Mouse (Mus musculus): ENCODE measurements around the gene Ammecr1. TPM values are rescaled to one million over a fixed set of nuclear protein-coding genes. Genes with fewer than 3 reads are reported as not detected.
A peak's percentile ranks its signal among the peaks of the same experiment; 100 is the strongest.

The Ammecr1 gene
- polyA plus RNA-seq, 1 experiment = 19.7 TPM

- no peak overlapping the region for H3K4me2 ChIP-seq (ENCODE audit: low read depth)
- H3K79me2 ChIP-seq (ENCODE audit: control insufficient read depth, insufficient read depth) = peaks cover 25% of the 10 kb centered on the region
- TF ChIP-seq MYOD1 (IDR thresholded peaks at IDR 0.05; ENCODE audit: control insufficient read depth in 1 of 3, insufficient read length in 2 of 3, low read depth in 2 of 3) (no peak), REST (IDR thresholded peaks at IDR 0.05; ENCODE audit: insufficient read depth, insufficient read length) (no peak), MAX (IDR thresholded peaks at IDR 0.05; ENCODE audit: low read depth) (no peak), CEBPB (IDR thresholded peaks at IDR 0.05; ENCODE audit: insufficient read depth, poor library complexity, severe bottlenecking) (no peak), SRF (IDR thresholded peaks at IDR 0.05; ENCODE audit: control insufficient read depth, insufficient read length, low read depth) (no peak), MYOG (IDR thresholded peaks at IDR 0.05; ENCODE audit: control insufficient read depth in 1 of 3, insufficient read depth in 1 of 3, insufficient read length in 2 of 3, low read depth in 2 of 3) (no peak)
- no peak overlapping the region for H3K4me3 ChIP-seq
- H3ac ChIP-seq (ENCODE audit: control insufficient read depth, insufficient read length) = no peak overlapping the region
- H3K36me3 ChIP-seq (ENCODE audit: control insufficient read depth, insufficient read depth) = no peaks in the 10 kb centered on the region
- H3K27me3 ChIP-seq (ENCODE audit: control insufficient read depth, insufficient read depth, insufficient read length) = no peaks in the 10 kb centered on the region
Measured at GRCm38 (mm10) chrX:142902599-142902998, 63.9 kb downstream of the Ammecr1 start.

GRCm38 (mm10) chrX:142901915-142902314 is 64.6 kb downstream of the Ammecr1 start:
- no peaks in the 10 kb centered on the region for H3K36me3 ChIP-seq (ENCODE audit: control insufficient read depth, insufficient read depth)
- H3K27me3 ChIP-seq (ENCODE audit: control insufficient read depth, insufficient read depth, insufficient read length) = no peaks in the 10 kb centered on the region
- peaks cover 23% of the 10 kb centered on the region for H3K79me2 ChIP-seq (ENCODE audit: control insufficient read depth, insufficient read depth)
- TF ChIP-seq POLR2A (IDR thresholded peaks at IDR 0.05; ENCODE audit: insufficient read length, low read depth) (no peak), SRF (IDR thresholded peaks at IDR 0.05; ENCODE audit: control insufficient read depth, insufficient read length, low read depth) (no peak), MYOD1 (IDR thresholded peaks at IDR 0.05; ENCODE audit: control insufficient read depth in 1 of 3, insufficient read length in 2 of 3, low read depth in 2 of 3) (no peak), CEBPB (IDR thresholded peaks at IDR 0.05; ENCODE audit: insufficient read depth, poor library complexity, severe bottlenecking) (no peak), USF1 (IDR thresholded peaks at IDR 0.05; ENCODE audit: low read depth) (no peak), MAX (IDR thresholded peaks at IDR 0.05; ENCODE audit: low read depth) (no peak), TCF12 (IDR thresholded peaks at IDR 0.05; ENCODE audit: insufficient read depth, poor library complexity, severe bottlenecking) (no peak), MYOG (IDR thresholded peaks at IDR 0.05; ENCODE audit: control insufficient read depth in 1 of 3, insufficient read depth in 1 of 3, insufficient read length in 2 of 3, low read depth in 2 of 3) (no peak), POLR2AphosphoS2 (IDR thresholded peaks at IDR 0.05; ENCODE audit: insufficient read length, low read depth) (no peak)
- no peak overlapping the region for H3K4me2 ChIP-seq (ENCODE audit: low read depth)
- H3ac ChIP-seq (ENCODE audit: control insufficient read depth, insufficient read length) = no peak overlapping the region
- no peak overlapping the region for H3K4me3 ChIP-seq

GRCm38 (mm10) chrX:142898295-142898887 is 68.1 kb downstream of the Ammecr1 start:
- H3K4me2 ChIP-seq (ENCODE audit: low read depth) = peak overlapping the region; percentile 82
- no peak overlapping the region for H3K4me3 ChIP-seq
- no peaks in the 10 kb centered on the region for H3K27me3 ChIP-seq (ENCODE audit: control insufficient read depth, insufficient read depth, insufficient read length)
- peaks cover 38% of the 10 kb centered on the region for H3K79me2 ChIP-seq (ENCODE audit: control insufficient read depth, insufficient read depth)
- no peak for TF ChIP-seq MYOG (IDR thresholded peaks at IDR 0.05; ENCODE audit: control insufficient read depth in 1 of 3, insufficient read depth in 1 of 3, insufficient read length in 2 of 3, low read depth in 2 of 3)
- TF ChIP-seq POLR2A (IDR thresholded peaks at IDR 0.05; ENCODE audit: insufficient read length, low read depth) = peak; percentile 13
- TF ChIP-seq SRF (IDR thresholded peaks at IDR 0.05; ENCODE audit: control insufficient read depth, insufficient read length, low read depth) = no peak
- no peak for TF ChIP-seq REST (IDR thresholded peaks at IDR 0.05; ENCODE audit: insufficient read depth, insufficient read length)
- peak; percentile 51 for TF ChIP-seq POLR2AphosphoS2 (IDR thresholded peaks at IDR 0.05; ENCODE audit: insufficient read length, low read depth)
- TF ChIP-seq E2F4 (IDR thresholded peaks at IDR 0.05; ENCODE audit: insufficient read depth) = no peak
- no peak for TF ChIP-seq MYOD1 (IDR thresholded peaks at IDR 0.05; ENCODE audit: control insufficient read depth in 1 of 3, insufficient read length in 2 of 3, low read depth in 2 of 3)
- TF ChIP-seq TCF3 (IDR thresholded peaks at IDR 0.05; ENCODE audit: insufficient read length, low read depth) = no peak
- TF ChIP-seq USF1 (IDR thresholded peaks at IDR 0.05; ENCODE audit: low read depth) = no peak
- no peak for TF ChIP-seq CEBPB (IDR thresholded peaks at IDR 0.05; ENCODE audit: insufficient read depth, poor library complexity, severe bottlenecking)
- TF ChIP-seq TCF12 (IDR thresholded peaks at IDR 0.05; ENCODE audit: insufficient read depth, poor library complexity, severe bottlenecking) = no peak
- TF ChIP-seq MAX (IDR thresholded peaks at IDR 0.05; ENCODE audit: low read depth) = no peak
- H3ac ChIP-seq (ENCODE audit: control insufficient read depth, insufficient read length) = no peak overlapping the region
- no peaks in the 10 kb centered on the region for H3K36me3 ChIP-seq (ENCODE audit: control insufficient read depth, insufficient read depth)

GRCm38 (mm10) chrX:142897477-142898000 is 69.0 kb downstream of the Ammecr1 start:
- Histone ChIP-seq H3K4me2 (ENCODE audit: low read depth) (peak overlapping the region; percentile 82), H3ac (ENCODE audit: control insufficient read depth, insufficient read length) (no peak overlapping the region), H3K4me3 (no peak overlapping the region), H3K27me3 (ENCODE audit: control insufficient read depth, insufficient read depth, insufficient read length) (no peaks in the 10 kb centered on the region), H3K79me2 (ENCODE audit: control insufficient read depth, insufficient read depth) (peaks cover 47% of the 10 kb centered on the region), H3K36me3 (ENCODE audit: control insufficient read depth, insufficient read depth) (no peaks in the 10 kb centered on the region)
- TF ChIP-seq CEBPB (IDR thresholded peaks at IDR 0.05; ENCODE audit: insufficient read depth, poor library complexity, severe bottlenecking) (peak; percentile 39; the same call in 1 of the 2 replicates), USF1 (IDR thresholded peaks at IDR 0.05; ENCODE audit: low read depth) (no peak)

- Histone ChIP-seq H3K79me2 (ENCODE audit: control insufficient read depth, insufficient read depth) (peaks cover 64% of the 10 kb centered on the region), H3K27me3 (ENCODE audit: control insufficient read depth, insufficient read depth, insufficient read length) (no peaks in the 10 kb centered on the region), H3ac (ENCODE audit: control insufficient read depth, insufficient read length) (no peak overlapping the region), H3K4me2 (ENCODE audit: low read depth) (peak overlapping the region; percentile 53), H3K36me3 (ENCODE audit: control insufficient read depth, insufficient read depth) (no peaks in the 10 kb centered on the region), H3K4me3 (no peak overlapping the region)
- TF ChIP-seq MYOD1 (IDR thresholded peaks at IDR 0.05; ENCODE audit: control insufficient read depth in 1 of 3, insufficient read length in 2 of 3, low read depth in 2 of 3) (no peak), REST (IDR thresholded peaks at IDR 0.05; ENCODE audit: insufficient read depth, insufficient read length) (no peak), MYOG (IDR thresholded peaks at IDR 0.05; ENCODE audit: control insufficient read depth in 1 of 3, insufficient read depth in 1 of 3, insufficient read length in 2 of 3, low read depth in 2 of 3) (no peak), USF1 (IDR thresholded peaks at IDR 0.05; ENCODE audit: low read depth) (no peak), TCF12 (IDR thresholded peaks at IDR 0.05; ENCODE audit: insufficient read depth, poor library complexity, severe bottlenecking) (no peak), MAX (IDR thresholded peaks at IDR 0.05; ENCODE audit: low read depth) (no peak), POLR2A (IDR thresholded peaks at IDR 0.05; ENCODE audit: insufficient read length, low read depth) (no peak), TCF3 (IDR thresholded peaks at IDR 0.05; ENCODE audit: insufficient read length, low read depth) (no peak), POLR2AphosphoS2 (IDR thresholded peaks at IDR 0.05; ENCODE audit: insufficient read length, low read depth) (no peak), SRF (IDR thresholded peaks at IDR 0.05; ENCODE audit: control insufficient read depth, insufficient read length, low read depth) (no peak), E2F4 (IDR thresholded peaks at IDR 0.05; ENCODE audit: insufficient read depth) (no peak), CEBPB (IDR thresholded peaks at IDR 0.05; ENCODE audit: insufficient read depth, poor library complexity, severe bottlenecking) (no peak)
Measured at GRCm38 (mm10) chrX:142895316-142895715, 71.2 kb downstream of the Ammecr1 start.
